Mouse (Mus musculus) neutrophil, adult 59 days (primary cell): ENCODE results near the gene Vmn1r202. TPM values are rescaled to one million over a fixed set of nuclear protein-coding genes. Genes with fewer than 3 reads are reported as not detected.

ENCODE experiments used
- total RNA-seq, 2 experiments: library from RNA; stranded (reverse); gene quantifications; 1 replicate in 1 of 2; 2 replicates in 1 of 2; pipeline ENCODE4 v1.2.4; 2023

Gene Vmn1r202
- not detected for total RNA-seq

GRCm38 (mm10) chr13:22505281-22505680 is at the start of gene Vmn1r202:
Gene Vmn1r202, minus strand, starts transcription at chr13:22505381.

GRCm38 (mm10) chr13:22552898-22553297 is 47.7 kb upstream of the Vmn1r202 start, which contains the start of gene Vmn1r204:
Gene Vmn1r204, plus strand, starts transcription at chr13:22553198.

GRCm38 (mm10) chr13:22517814-22518213 is 12.6 kb upstream of the Vmn1r202 start, which contains the start of gene Vmn1r203:
Gene Vmn1r203, plus strand, starts transcription at chr13:22518114.

GRCm38 (mm10) chr13:22471623-22472022 is 33.6 kb downstream of the Vmn1r202 start, which contains the start of gene Vmn1r201:
Gene Vmn1r201, plus strand, starts transcription at chr13:22471923.

Other genes with a start within 250 kb of the Vmn1r202 start
- not detected for gene Vmn1r195, start 234.9 kb downstream of the Vmn1r202 start, total RNA-seq
- not detected for gene Vmn1r196, start 215.5 kb downstream of the Vmn1r202 start, total RNA-seq
- gene Vmn1r197, start 180.8 kb downstream of the Vmn1r202 start, total RNA-seq = not detected
- gene Vmn1r198, start 155.0 kb downstream of the Vmn1r202 start, total RNA-seq = not detected
- gene Vmn1r199, start 125.6 kb downstream of the Vmn1r202 start, total RNA-seq = not detected
- not detected for gene Vmn1r200, start 115.0 kb downstream of the Vmn1r202 start, total RNA-seq
- gene Vmn1r201, start 33.5 kb downstream of the Vmn1r202 start, total RNA-seq = not detected
- gene Vmn1r203, start 12.7 kb upstream of the Vmn1r202 start, total RNA-seq = not detected
- not detected for gene Vmn1r204, start 47.8 kb upstream of the Vmn1r202 start, total RNA-seq
- gene Vmn1r205, start 87.6 kb upstream of the Vmn1r202 start, total RNA-seq = not detected
- not detected for gene Vmn1r206, start 118.9 kb upstream of the Vmn1r202 start, total RNA-seq
- gene Vmn1r207-ps, start 224.2 kb upstream of the Vmn1r202 start, total RNA-seq = under 1 TPM; 0.13 TPM